Mouse (Mus musculus) heart, postnatal 0 days (tissue): ENCODE data around the gene Chst12. TPM values are rescaled to one million over a fixed set of nuclear protein-coding genes. Genes with fewer than 3 reads are reported as not detected.

Experiments used
- ATAC-seq: fragments of 200-750 bp; cut with Nextera tagmentation; 2 replicates; pipeline ENCODE4 v1.8.0; 2017; ENCODE audit warnings: low read depth, moderate number of reproducible peaks, moderate library complexity; ENCODE audit not compliant: insufficient read depth
- DNase-seq: peaks from one replicate; pipeline ENCODE4 v3.0.0-alpha.2; 2016; ENCODE audit warnings: low spot score
- H3K27ac ChIP-seq: fragments of 300-500 bp; sonication (generic); 2 replicates; pipeline ENCODE4 v1.5.1; 2014; ENCODE audit warnings: low read depth, mild to moderate bottlenecking
- H3K27me3 ChIP-seq: fragments of 300-500 bp; sonication (generic); 2 replicates; pipeline ENCODE4 v1.6.1; 2014; ENCODE audit warnings: low read length, mixed read lengths; ENCODE audit not compliant: control insufficient read depth, insufficient read depth
- H3K36me3 ChIP-seq: fragments of 300-500 bp; sonication (generic); replicated peaks from 2 replicates; pipeline ENCODE4 v1.6.1; 2014; ENCODE audit warnings: low read length, mixed read lengths; ENCODE audit not compliant: control insufficient read depth, insufficient read depth
- H3K4me1 ChIP-seq: fragments of 300-500 bp; sonication (generic); 2 replicates; pipeline ENCODE4 v1.6.1; 2014; ENCODE audit warnings: antibody characterized with exemption; ENCODE audit not compliant: control insufficient read depth, insufficient read depth
- H3K4me2 ChIP-seq: fragments of 300-500 bp; sonication (generic); 2 replicates; pipeline ENCODE4 v1.6.1; 2014; ENCODE audit warnings: low read depth, mild to moderate bottlenecking, low read length, moderate library complexity
- H3K4me3 ChIP-seq: fragments of 300-500 bp; sonication (generic); 2 replicates; pipeline ENCODE4 v1.5.1; 2014; ENCODE audit warnings: low read depth, low read length
- H3K9ac ChIP-seq: fragments of 300-500 bp; sonication (generic); replicated peaks from 2 replicates; pipeline ENCODE4 v1.6.1; 2014; ENCODE audit warnings: low read depth, low read length, mixed read lengths
- H3K9me3 ChIP-seq: fragments of 300-500 bp; sonication (generic); replicated peaks from 2 replicates; pipeline ENCODE4 v1.6.1; 2016; ENCODE audit warnings: low read length; ENCODE audit not compliant: control insufficient read depth
- CTCF ChIP-seq: IDR thresholded peaks from 2 replicates; pipeline ENCODE4 v1.5.1; 2016; ENCODE audit warnings: antibody characterized with exemption, control low read depth, low read depth
- EP300 ChIP-seq: IDR thresholded peaks from 2 replicates; pipeline ENCODE4 v1.6.1; 2016; ENCODE audit warnings: antibody characterized with exemption, low read depth
- WGBS: fragments of 180-500 bp; shearing (Covaris S2); extraction: QIAGEN DNeasy Blood & Tissue Kit; methylation state at CpG from one replicate; pipeline ENCODE4 v1.1.7; 2014; 5-methylcytosine and 5-hydroxymethylcytosine counted together
- polyA plus RNA-seq: library from polyadenylated mRNA; unstranded; fragments of >200 nt; fragmentation: Nextera tagmentation; extraction: Ambion mirVana; gene quantifications from 2 replicates; pipeline ENCODE4 v1.2.1, GENCODE M21; 2015
- total RNA-seq: library from RNA; depleted of rRNA; stranded (reverse); fragments of >200 nt; gene quantifications from 2 replicates; pipeline ENCODE4 v1.2.3, GENCODE M21; 2014; ENCODE audit warnings: low replicate concordance

The Chst12 gene
- total and polyA plus RNA-seq, 2 experiments from 2014 or later = 4.1 to 6.6 TPM

- WGBS = 76% methylated on average over 8 of the region's 8 CpGs
- no peaks in the 10 kb centered on the region for H3K36me3 ChIP-seq
- H3K4me1 ChIP-seq = peaks cover 8% of the 10 kb centered on the region; the same call in 1 of the 2 replicates
These were observed 8.6 kb downstream of the Chst12 start for GRCm38 (mm10) chr5:140513921-140514320.

GRCm38 (mm10) chr5:140514799-140515486, 9.6 kb downstream of the Chst12 start:
- no peak for ATAC-seq
- H3K9ac ChIP-seq = no peak overlapping the region

More at GRCm38 (mm10) chr5:140513921-140514320, 8.6 kb downstream of the Chst12 start:
- no peak overlapping the region for H3K27ac ChIP-seq
- no peak for ATAC-seq
- H3K9ac ChIP-seq = no peak overlapping the region
- no peaks in the 10 kb centered on the region for H3K9me3 ChIP-seq
- DNase-seq = no peak
- no peak overlapping the region for H3K4me2 ChIP-seq
- TF ChIP-seq EP300 = no peak
- no peak for TF ChIP-seq CTCF
- H3K27me3 ChIP-seq = no peaks in the 10 kb centered on the region
- H3K4me3 ChIP-seq = no peak overlapping the region

GRCm38 (mm10) chr5:140517159-140517920, 12.0 kb downstream of the Chst12 start:
- Histone ChIP-seq H3K27me3 (no peaks in the 10 kb centered on the region), H3K4me3 (no peak overlapping the region), H3K27ac (no peak overlapping the region), H3K36me3 (no peaks in the 10 kb centered on the region), H3K4me1 (peaks cover 8% of the 10 kb centered on the region; the same call in 1 of the 2 replicates), H3K9me3 (no peaks in the 10 kb centered on the region), H3K4me2 (no peak overlapping the region), H3K9ac (no peak overlapping the region)
- ATAC-seq = no peak
- DNase-seq = no peak
- TF ChIP-seq CTCF (no peak), EP300 (no peak)
- 80% methylated on average over 21 of the region's 21 CpGs for WGBS

More at GRCm38 (mm10) chr5:140514799-140515486, 9.6 kb downstream of the Chst12 start:
- TF ChIP-seq EP300 (no peak), CTCF (no peak)
- Histone ChIP-seq H3K27me3 (no peaks in the 10 kb centered on the region), H3K4me3 (no peak overlapping the region), H3K9me3 (no peaks in the 10 kb centered on the region), H3K36me3 (no peaks in the 10 kb centered on the region), H3K4me1 (peaks cover 8% of the 10 kb centered on the region; the same call in 1 of the 2 replicates), H3K27ac (no peak overlapping the region), H3K4me2 (no peak overlapping the region)
- WGBS = 13% methylated on average over 7 of the region's 7 CpGs
- no peak for DNase-seq

- Histone ChIP-seq H3K9me3 (no peaks in the 10 kb centered on the region), H3K9ac (no peak overlapping the region), H3K36me3 (no peaks in the 10 kb centered on the region), H3K4me3 (no peak overlapping the region), H3K27me3 (no peaks in the 10 kb centered on the region), H3K4me1 (peaks cover 8% of the 10 kb centered on the region; the same call in 1 of the 2 replicates), H3K4me2 (no peak overlapping the region), H3K27ac (no peak overlapping the region)
- WGBS = 55% methylated on average over 4 of the region's 4 CpGs
- ATAC-seq (no peak), DNase-seq (no peak)
- TF ChIP-seq CTCF (no peak), EP300 (no peak)
These were observed 12.5 kb downstream of the Chst12 start for GRCm38 (mm10) chr5:140517921-140518230.

- Histone ChIP-seq H3K4me3 (no peak overlapping the region), H3K4me2 (no peak overlapping the region), H3K27ac (no peak overlapping the region), H3K27me3 (no peaks in the 10 kb centered on the region), H3K9me3 (no peaks in the 10 kb centered on the region), H3K36me3 (peaks cover 18% of the 10 kb centered on the region), H3K9ac (no peak overlapping the region), H3K4me1 (no peaks in the 10 kb centered on the region)
- no peak for ATAC-seq
- TF ChIP-seq EP300 = no peak
- TF ChIP-seq CTCF = no peak
- no peak for DNase-seq
- WGBS = 81% methylated on average over 1 of the region's 1 CpGs
These were observed 15.8 kb downstream of the Chst12 start for GRCm38 (mm10) chr5:140521196-140521595.
